Mouse (Mus musculus) lung, embryonic 16.5 days (tissue): ENCODE results near the gene Arid1a. TPM values are rescaled to one million over a fixed set of nuclear protein-coding genes. Genes with fewer than 3 reads are reported as not detected.

Experiments used
- ATAC-seq: fragments of 200-750 bp; cut with Nextera tagmentation; 2 replicates; pipeline ENCODE4 v1.8.0; 2017; ENCODE audit warnings: low read depth, mild to moderate bottlenecking, moderate library complexity
- H3K27ac ChIP-seq: fragments of 300-500 bp; sonication (generic); 2 replicates; pipeline ENCODE4 v1.5.1; 2014; ENCODE audit warnings: mild to moderate bottlenecking, control low read depth, low read length
- H3K27me3 ChIP-seq: fragments of 300-500 bp; sonication (generic); 2 replicates; pipeline ENCODE4 v1.6.1; 2014; ENCODE audit warnings: low read depth, low read length, mixed read lengths; ENCODE audit not compliant: control insufficient read depth, insufficient read depth
- H3K36me3 ChIP-seq: fragments of 300-500 bp; sonication (generic); 2 replicates; pipeline ENCODE4 v1.6.1; 2014; ENCODE audit warnings: low read length; ENCODE audit not compliant: control insufficient read depth, insufficient read depth
- H3K4me1 ChIP-seq: fragments of 300-500 bp; sonication (generic); replicated peaks from 2 replicates; pipeline ENCODE4 v1.6.1; 2014; ENCODE audit warnings: low read length, mixed read lengths; ENCODE audit not compliant: control insufficient read depth, insufficient read depth
- H3K4me2 ChIP-seq: fragments of 300-500 bp; sonication (generic); 2 replicates; pipeline ENCODE4 v1.6.1; 2014; ENCODE audit warnings: low read depth, low read length, control low read depth
- H3K4me3 ChIP-seq: fragments of 300-500 bp; sonication (generic); 2 replicates; pipeline ENCODE4 v1.5.1; 2014; ENCODE audit warnings: mild to moderate bottlenecking, low read length, control low read depth
- H3K9ac ChIP-seq: fragments of 300-500 bp; sonication (generic); 2 replicates; pipeline ENCODE4 v1.6.1; 2014; ENCODE audit warnings: low read length, control low read depth
- H3K9me3 ChIP-seq: fragments of 300-500 bp; sonication (generic); 2 replicates; pipeline ENCODE4 v1.6.1; 2016; ENCODE audit warnings: low read length; ENCODE audit not compliant: control insufficient read depth
- WGBS: fragments of 180-500 bp; shearing (Covaris S2); extraction: QIAGEN DNeasy Blood & Tissue Kit; methylation state at CpG from one replicate; pipeline ENCODE4 v1.1.7; 2014; 5-methylcytosine and 5-hydroxymethylcytosine counted together
- polyA plus RNA-seq: library from polyadenylated mRNA; unstranded; fragments of >200 nt; fragmentation: Nextera tagmentation; extraction: Ambion mirVana; gene quantifications from 2 replicates; pipeline ENCODE4 v1.2.1, GENCODE M21; 2015

The Arid1a gene
- polyA plus RNA-seq, 1 experiment from 2014 or later, result 28.4 TPM

- Histone ChIP-seq H3K36me3 (peaks cover 3% of the 10 kb centered on the region), H3K9me3 (no peaks in the 10 kb centered on the region), H3K4me3 (peak overlapping the region; percentile 99), H3K4me2 (peak overlapping the region; percentile 81), H3K27ac (no peak overlapping the region), H3K27me3 (no peaks in the 10 kb centered on the region), H3K9ac (peak overlapping the region; percentile 99), H3K4me1 (peaks cover 45% of the 10 kb centered on the region)
- no peak for ATAC-seq
- 16% methylated on average over 7 of the region's 7 CpGs for WGBS
Measured at GRCm38 (mm10) chr4:133750184-133750775, 6.3 kb downstream of the Arid1a start.

DNA sequence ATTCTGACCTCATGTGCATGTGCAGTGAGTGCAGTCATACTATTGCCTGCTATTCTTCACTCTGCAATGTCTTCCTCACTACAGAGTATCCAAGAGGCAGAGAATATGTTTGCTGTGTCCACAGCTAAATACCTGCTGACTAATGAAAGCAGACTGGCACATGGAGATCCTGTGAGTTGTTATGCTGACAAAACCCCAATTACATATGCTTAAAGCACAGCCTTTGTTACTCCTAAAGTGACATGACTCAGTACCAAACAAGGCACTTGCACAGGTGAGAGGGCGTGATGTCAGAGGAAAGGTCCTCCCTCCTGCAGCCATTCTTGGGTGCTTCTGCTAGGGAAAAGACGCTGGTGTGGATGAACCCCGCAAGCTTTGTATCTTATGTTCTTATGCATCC is 21.3 kb downstream of the Arid1a start:
- no peak for ATAC-seq
- WGBS, result 77% methylated on average over 3 of the region's 3 CpGs
- no peaks in the 10 kb centered on the region for H3K9me3 ChIP-seq
- H3K27me3 ChIP-seq, result no peaks in the 10 kb centered on the region
- peaks cover 41% of the 10 kb centered on the region for H3K4me1 ChIP-seq
- no peak overlapping the region for H3K4me2 ChIP-seq
- H3K9ac ChIP-seq, result no peak overlapping the region
- H3K27ac ChIP-seq, result no peak overlapping the region
- H3K4me3 ChIP-seq, result no peak overlapping the region
- H3K36me3 ChIP-seq, result peaks cover 7% of the 10 kb centered on the region

DNA sequence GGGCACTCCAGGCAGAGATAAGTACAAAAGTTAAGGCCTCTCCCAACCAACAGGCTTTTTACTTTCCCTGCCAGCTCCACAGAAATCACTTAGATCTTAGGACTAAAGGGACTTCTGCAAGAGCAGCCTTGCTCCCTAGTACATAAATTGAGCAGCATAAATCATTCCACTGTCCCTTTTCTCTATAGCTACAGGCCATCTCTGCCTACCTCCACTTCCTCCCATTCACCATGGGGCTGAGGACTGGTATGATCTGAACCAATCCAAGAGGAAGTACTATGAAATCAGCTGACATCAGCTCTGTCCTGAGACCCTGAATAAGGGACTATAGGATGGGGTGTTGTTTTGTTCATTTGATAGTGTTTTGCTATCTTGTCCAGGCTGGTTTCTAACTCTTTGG is 26.4 kb downstream of the Arid1a start:
- H3K4me2 ChIP-seq, result peak overlapping the region; percentile 42
- peak; percentile 19 for ATAC-seq
- H3K4me1 ChIP-seq, result peaks cover 77% of the 10 kb centered on the region
- H3K36me3 ChIP-seq, result no peaks in the 10 kb centered on the region; the same call in 1 of the 2 replicates
- H3K27me3 ChIP-seq, result no peaks in the 10 kb centered on the region
- no peaks in the 10 kb centered on the region for H3K9me3 ChIP-seq
- peak overlapping the region; percentile 14 for H3K4me3 ChIP-seq
- peak overlapping the region; percentile 56 for H3K9ac ChIP-seq
- peak overlapping the region; percentile 91 for H3K27ac ChIP-seq

DNA sequence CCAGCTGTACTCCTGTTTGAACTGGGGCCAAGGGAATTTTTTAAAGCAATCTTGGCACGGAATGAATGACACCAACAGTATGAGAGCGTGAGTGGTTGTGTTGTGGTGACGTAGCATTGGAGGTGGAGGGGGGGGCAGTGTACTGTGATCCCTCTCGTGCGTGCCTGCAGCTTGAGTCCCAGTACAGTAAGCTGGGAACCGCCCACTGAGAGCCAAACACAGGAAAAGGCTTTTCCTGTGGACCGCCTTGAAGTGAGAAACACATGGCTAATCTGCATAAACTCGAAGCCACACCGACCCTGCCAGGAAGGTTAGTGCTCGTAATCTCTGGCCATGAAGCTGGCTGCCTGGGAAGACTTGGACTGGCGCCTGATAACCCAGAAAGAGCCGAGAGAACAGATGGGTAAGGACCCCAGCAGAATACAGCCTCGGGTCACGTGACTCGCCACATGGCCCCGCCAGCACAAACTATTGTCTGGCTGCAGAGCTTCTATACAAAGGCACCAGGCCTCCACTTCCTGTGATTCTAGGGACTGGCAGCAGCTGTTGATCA is 27.0 kb downstream of the Arid1a start:
- H3K4me2 ChIP-seq, result peak overlapping the region; percentile 42
- H3K4me3 ChIP-seq, result peak overlapping the region; percentile 14
- no peaks in the 10 kb centered on the region for H3K27me3 ChIP-seq
- H3K9ac ChIP-seq, result peak overlapping the region; percentile 56; the same call in 1 of the 2 replicates
- H3K36me3 ChIP-seq, result no peaks in the 10 kb centered on the region; the same call in 1 of the 2 replicates
- H3K9me3 ChIP-seq, result no peaks in the 10 kb centered on the region
- H3K4me1 ChIP-seq, result peaks cover 77% of the 10 kb centered on the region
- 2% methylated on average over 16 of the region's 16 CpGs for WGBS
- peak overlapping the region; percentile 91 for H3K27ac ChIP-seq
- ATAC-seq, result peak; percentile 98

GRCm38 (mm10) chr4:133729007-133729406 is 27.6 kb downstream of the Arid1a start:
- Histone ChIP-seq H3K27me3 (no peaks in the 10 kb centered on the region), H3K27ac (peak overlapping the region; percentile 91), H3K4me3 (peak overlapping the region; percentile 3; the same call in 1 of the 2 replicates), H3K9ac (no peak overlapping the region), H3K4me1 (peaks cover 73% of the 10 kb centered on the region), H3K36me3 (no peaks in the 10 kb centered on the region; the same call in 1 of the 2 replicates), H3K4me2 (peak overlapping the region; percentile 42), H3K9me3 (no peaks in the 10 kb centered on the region)
- WGBS, result 53% methylated on average over 6 of the region's 6 CpGs
- ATAC-seq, result no peak

- Histone ChIP-seq H3K4me2 (no peak overlapping the region), H3K27ac (peak overlapping the region; percentile 52; the same call in 1 of the 2 replicates), H3K9ac (no peak overlapping the region), H3K4me3 (no peak overlapping the region), H3K9me3 (no peaks in the 10 kb centered on the region), H3K36me3 (no peaks in the 10 kb centered on the region; the same call in 1 of the 2 replicates), H3K27me3 (no peaks in the 10 kb centered on the region), H3K4me1 (peaks cover 66% of the 10 kb centered on the region)
- 33% methylated on average over 9 of the region's 9 CpGs for WGBS
- ATAC-seq, result no peak
Measured at GRCm38 (mm10) chr4:133728256-133728655, 28.3 kb downstream of the Arid1a start.

- Histone ChIP-seq H3K36me3 (peaks cover 16% of the 10 kb centered on the region), H3K9ac (no peak overlapping the region), H3K27ac (no peak overlapping the region), H3K4me2 (no peak overlapping the region), H3K4me3 (no peak overlapping the region), H3K4me1 (peaks cover 44% of the 10 kb centered on the region), H3K9me3 (no peaks in the 10 kb centered on the region), H3K27me3 (no peaks in the 10 kb centered on the region)
- WGBS, result 76% methylated on average over 2 of the region's 2 CpGs
- no peak for ATAC-seq
Measured at GRCm38 (mm10) chr4:133725706-133726105, 30.9 kb downstream of the Arid1a start.

- Histone ChIP-seq H3K4me3 (no peak overlapping the region), H3K9me3 (no peaks in the 10 kb centered on the region), H3K36me3 (peaks cover 51% of the 10 kb centered on the region), H3K4me1 (no peaks in the 10 kb centered on the region), H3K9ac (no peak overlapping the region), H3K4me2 (no peak overlapping the region), H3K27ac (no peak overlapping the region), H3K27me3 (no peaks in the 10 kb centered on the region)
- 84% methylated on average over 3 of the region's 3 CpGs for WGBS
- no peak for ATAC-seq
Measured at GRCm38 (mm10) chr4:133719791-133720190, 36.8 kb downstream of the Arid1a start.

DNA sequence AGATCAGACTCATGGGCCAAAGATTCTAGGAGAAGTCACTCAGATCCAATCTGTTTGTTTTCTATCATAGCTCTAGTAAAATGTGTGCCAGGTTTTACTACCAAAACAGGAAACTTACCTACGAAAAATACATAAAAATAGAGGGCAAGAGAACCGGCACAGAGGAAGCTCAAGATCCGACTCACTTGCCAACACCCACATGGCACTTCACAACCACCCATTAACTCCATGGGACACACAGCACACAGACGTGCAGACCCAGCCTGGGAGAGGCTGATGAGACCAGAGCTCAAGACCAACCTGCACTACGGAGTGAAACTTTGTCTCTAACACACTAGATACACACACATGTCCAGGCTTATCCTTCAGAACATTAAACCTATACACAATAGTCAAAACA is 43.8 kb downstream of the Arid1a start:
- Histone ChIP-seq H3K9me3 (no peaks in the 10 kb centered on the region), H3K9ac (no peak overlapping the region), H3K27ac (no peak overlapping the region), H3K27me3 (no peaks in the 10 kb centered on the region), H3K4me1 (peaks cover 11% of the 10 kb centered on the region), H3K4me2 (no peak overlapping the region), H3K36me3 (peaks cover 35% of the 10 kb centered on the region), H3K4me3 (no peak overlapping the region)
- ATAC-seq, result no peak
- 83% methylated on average over 5 of the region's 5 CpGs for WGBS
